Mouse (Mus musculus): ENCODE data around the gene Adat1. TPM values are rescaled to one million over a fixed set of nuclear protein-coding genes. Genes with fewer than 3 reads are reported as not detected.
A peak's percentile ranks its signal among the peaks of the same experiment; 100 is the strongest.

Adat1 gene
- polyA plus RNA-seq (2015; fragmentation: Nextera tagmentation; extraction: Ambion mirVana) = 4.3 and 5.7 TPM in 2 replicates

- no peaks in the 10 kb centered on the region for H3K27me3 ChIP-seq
Measured at GRCm38 (mm10) chr8:111992013-111992702, at the start of gene Adat1. Gene Adat1, minus strand, starts transcription at chr8:111992302.

GRCm38 (mm10) chr8:112037521-112037920, 45.4 kb upstream of the Adat1 start:
- Histone ChIP-seq H3K4me1 (replicated peaks) (no peaks in the 10 kb centered on the region), H3K9ac (no peak overlapping the region), H3K27ac (no peak overlapping the region), H3K4me3 (replicated peaks) (no peak overlapping the region), H3K4me2 (no peak overlapping the region), H3K36me3 (no peaks in the 10 kb centered on the region), H3K9me3 (replicated peaks) (no peaks in the 10 kb centered on the region), H3K27me3 (no peaks in the 10 kb centered on the region)
- ATAC-seq (ENCODE audit: low read depth) (no peak), DNase-seq (no peak)
- WGBS (ENCODE audit: insufficient replicate concordance) = 67% methylated on average over 18 of the region's 18 CpGs

More at GRCm38 (mm10) chr8:111992013-111992702, at the start of gene Adat1:
- Histone ChIP-seq H3K36me3 (peaks cover 70% of the 10 kb centered on the region), H3K4me2 (peak within 1 kb of the TSS; percentile 93), H3K9me3 (replicated peaks) (no peaks in the 10 kb centered on the region), H3K4me3 (replicated peaks) (peak within 1 kb of the TSS; percentile 86), H3K9ac (peak within 1 kb of the TSS; percentile 83), H3K4me1 (replicated peaks) (peaks cover 25% of the 10 kb centered on the region), H3K27ac (0 out of 2 replicates have a peak within 1 kb of the TSS, but pooled peaks have one; percentile 43)
- ATAC-seq (ENCODE audit: low read depth) (peak; percentile 95), DNase-seq (peak; percentile 82)
- WGBS (ENCODE audit: insufficient replicate concordance) = 3% methylated on average over 33 of the region's 33 CpGs

- Histone ChIP-seq H3K4me2 (no peak overlapping the region), H3K4me1 (replicated peaks) (no peaks in the 10 kb centered on the region), H3K4me3 (replicated peaks) (no peak overlapping the region), H3K27me3 (no peaks in the 10 kb centered on the region), H3K9me3 (replicated peaks) (no peaks in the 10 kb centered on the region), H3K27ac (no peak overlapping the region), H3K9ac (no peak overlapping the region), H3K36me3 (no peaks in the 10 kb centered on the region)
- no peak for ATAC-seq (ENCODE audit: low read depth)
- 5% methylated on average over 8 of the region's 8 CpGs for whole genome bisulfite sequencing (ENCODE audit: insufficient replicate concordance)
- peak; percentile 35 for DNase-seq
Measured at GRCm38 (mm10) chr8:112034603-112035002, 42.5 kb upstream of the Adat1 start.

GRCm38 (mm10) chr8:112033071-112033470, 41.0 kb upstream of the Adat1 start:
- H3K9ac ChIP-seq = no peak overlapping the region
- no peak overlapping the region for H3K4me3 ChIP-seq (replicated peaks)
- no peaks in the 10 kb centered on the region for H3K36me3 ChIP-seq
- ATAC-seq (ENCODE audit: low read depth) (no peak), DNase-seq (no peak)
- 69% methylated on average over 7 of the region's 7 CpGs for WGBS (ENCODE audit: insufficient replicate concordance)
- H3K4me1 ChIP-seq (replicated peaks) = no peaks in the 10 kb centered on the region
- no peak overlapping the region for H3K27ac ChIP-seq
- H3K9me3 ChIP-seq (replicated peaks) = no peaks in the 10 kb centered on the region
- no peaks in the 10 kb centered on the region for H3K27me3 ChIP-seq
- no peak overlapping the region for H3K4me2 ChIP-seq

GRCm38 (mm10) chr8:112030663-112031062, 38.6 kb upstream of the Adat1 start:
- Histone ChIP-seq H3K36me3 (no peaks in the 10 kb centered on the region), H3K4me1 (replicated peaks) (no peaks in the 10 kb centered on the region), H3K9ac (no peak overlapping the region), H3K27ac (no peak overlapping the region), H3K9me3 (replicated peaks) (no peaks in the 10 kb centered on the region), H3K4me2 (no peak overlapping the region), H3K27me3 (no peaks in the 10 kb centered on the region), H3K4me3 (replicated peaks) (no peak overlapping the region)
- 51% methylated on average over 6 of the region's 6 CpGs for WGBS (ENCODE audit: insufficient replicate concordance)
- DNase-seq (no peak), ATAC-seq (ENCODE audit: low read depth) (no peak)

- no peak overlapping the region for H3K27ac ChIP-seq
- WGBS (ENCODE audit: insufficient replicate concordance) = 60% methylated on average over 7 of the region's 7 CpGs
- H3K27me3 ChIP-seq = no peaks in the 10 kb centered on the region
- H3K4me1 ChIP-seq (replicated peaks) = no peaks in the 10 kb centered on the region
- no peaks in the 10 kb centered on the region for H3K9me3 ChIP-seq (replicated peaks)
- no peak for ATAC-seq (ENCODE audit: low read depth)
- no peak overlapping the region for H3K4me3 ChIP-seq (replicated peaks)
- H3K4me2 ChIP-seq = no peak overlapping the region
- H3K9ac ChIP-seq = no peak overlapping the region
- no peak for DNase-seq
- H3K36me3 ChIP-seq = no peaks in the 10 kb centered on the region
Measured at GRCm38 (mm10) chr8:112029455-112029854, 37.4 kb upstream of the Adat1 start.

GRCm38 (mm10) chr8:112014936-112015335, 22.8 kb upstream of the Adat1 start, which contains the start of gene Gm6793:
Gene Gm6793, minus strand, starts transcription at chr8:112015036.
- Histone ChIP-seq H3K4me2 (no peak within 1 kb of the TSS), H3K27me3 (no peaks in the 10 kb centered on the region), H3K36me3 (peaks cover 32% of the 10 kb centered on the region), H3K4me3 (replicated peaks) (no peak within 1 kb of the TSS), H3K27ac (no peak within 1 kb of the TSS), H3K9ac (no peak within 1 kb of the TSS), H3K9me3 (replicated peaks) (no peaks in the 10 kb centered on the region), H3K4me1 (replicated peaks) (peaks cover 18% of the 10 kb centered on the region)
- no peak for ATAC-seq (ENCODE audit: low read depth)
- DNase-seq = no peak
- WGBS (ENCODE audit: insufficient replicate concordance) = 91% methylated on average over 11 of the region's 11 CpGs

- Histone ChIP-seq H3K9ac (peak overlapping the region; percentile 92), H3K36me3 (peaks cover 20% of the 10 kb centered on the region), H3K4me3 (replicated peaks) (peak overlapping the region; percentile 96), H3K4me2 (peak overlapping the region; percentile 99), H3K4me1 (replicated peaks) (peaks cover 46% of the 10 kb centered on the region), H3K27me3 (no peaks in the 10 kb centered on the region), H3K9me3 (replicated peaks) (no peaks in the 10 kb centered on the region), H3K27ac (peak overlapping the region; percentile 87)
- peak; percentile 57 for ATAC-seq (ENCODE audit: low read depth)
- under 1% methylated on average over 40 of the region's 40 CpGs for WGBS (ENCODE audit: insufficient replicate concordance)
- peak; percentile 58 for DNase-seq
Measured at GRCm38 (mm10) chr8:112011816-112012242, 19.7 kb upstream of the Adat1 start.

- no peaks in the 10 kb centered on the region for H3K27me3 ChIP-seq
- H3K4me1 ChIP-seq (replicated peaks) = peaks cover 46% of the 10 kb centered on the region
- under 1% methylated on average over 61 of the region's 61 CpGs for WGBS (ENCODE audit: insufficient replicate concordance)
- peak within 1 kb of the TSS; percentile 99 for H3K4me2 ChIP-seq
- peak within 1 kb of the TSS; percentile 92 for H3K9ac ChIP-seq
- no peaks in the 10 kb centered on the region for H3K9me3 ChIP-seq (replicated peaks)
- H3K4me3 ChIP-seq (replicated peaks) = peak within 1 kb of the TSS; percentile 96
- ATAC-seq (ENCODE audit: low read depth) = peak; percentile 92
- peak within 1 kb of the TSS; percentile 87 for H3K27ac ChIP-seq
- peaks cover 23% of the 10 kb centered on the region for H3K36me3 ChIP-seq
- DNase-seq = peak; percentile 91
Measured at GRCm38 (mm10) chr8:112010997-112011815, 19.1 kb upstream of the Adat1 start, which contains the start of the genes Kars and Terf2ip. Gene Kars, minus strand, starts transcription at chr8:112011323. Gene Terf2ip, plus strand, starts transcription at chr8:112011398.

GRCm38 (mm10) chr8:112009558-112009957, 17.5 kb upstream of the Adat1 start:
- H3K4me2 ChIP-seq = peak overlapping the region; percentile 99
- H3K27ac ChIP-seq = no peak overlapping the region
- peaks cover 32% of the 10 kb centered on the region for H3K36me3 ChIP-seq
- H3K4me1 ChIP-seq (replicated peaks) = peaks cover 46% of the 10 kb centered on the region
- no peaks in the 10 kb centered on the region for H3K9me3 ChIP-seq (replicated peaks)
- DNase-seq (no peak), ATAC-seq (ENCODE audit: low read depth) (no peak)
- 69% methylated on average over 7 of the region's 7 CpGs for WGBS (ENCODE audit: insufficient replicate concordance)
- H3K4me3 ChIP-seq (replicated peaks) = peak overlapping the region; percentile 96
- H3K27me3 ChIP-seq = no peaks in the 10 kb centered on the region
- H3K9ac ChIP-seq = no peak overlapping the region

- no peaks in the 10 kb centered on the region for H3K9me3 ChIP-seq (replicated peaks)
- WGBS (ENCODE audit: insufficient replicate concordance) = 36% methylated on average over 2 of the region's 2 CpGs
- ATAC-seq (ENCODE audit: low read depth) = no peak
Measured at GRCm38 (mm10) chr8:112007669-112008068, 15.6 kb upstream of the Adat1 start.

More at GRCm38 (mm10) chr8:112007669-112008068, 15.6 kb upstream of the Adat1 start:
- H3K27ac ChIP-seq = no peak overlapping the region
- H3K4me2 ChIP-seq = 0 out of 2 replicates have a peak overlapping the region, but pooled peaks have one; percentile 21
- H3K4me1 ChIP-seq (replicated peaks) = peaks cover 39% of the 10 kb centered on the region
- peaks cover 50% of the 10 kb centered on the region for H3K36me3 ChIP-seq
- no peak for DNase-seq
- no peak overlapping the region for H3K4me3 ChIP-seq (replicated peaks)
- H3K9ac ChIP-seq = 0 out of 2 replicates have a peak overlapping the region, but pooled peaks have one; percentile 6
- H3K27me3 ChIP-seq = no peaks in the 10 kb centered on the region

All from liver, embryonic 13.5 days (tissue).